Mouse (Mus musculus) gastrocnemius, postnatal 10 days (tissue): ENCODE measurements around the gene Cdh23. TPM values are rescaled to one million over a fixed set of nuclear protein-coding genes. Genes with fewer than 3 reads are reported as not detected.

Source experiments
- DNase-seq: peaks from one replicate; pipeline ENCODE4 v3.0.0; 2021; ENCODE audit warnings: mixed read lengths
- total RNA-seq, 2 experiments: library from RNA; stranded (reverse); gene quantifications; 2 replicates each; pipeline ENCODE4 v1.2.3; 2021

Gene Cdh23
- total RNA-seq, 2 experiments from 2014 or later: 3.1 to 4.2 TPM

GRCm38 (mm10) chr10:60708837-60709236 lies 12.5 kb upstream of the Cdh23 start:
- no peak for DNase-seq

- DNase-seq: no peak
Measured at GRCm38 (mm10) chr10:60706268-60706667, 10.0 kb upstream of the Cdh23 start.

GRCm38 (mm10) chr10:60705134-60705533 lies 8.8 kb upstream of the Cdh23 start:
- no peak for DNase-seq

- DNase-seq: no peak
Measured at GRCm38 (mm10) chr10:60697775-60698174, 1.5 kb upstream of the Cdh23 start.

- DNase-seq: peak; percentile 71
Measured at GRCm38 (mm10) chr10:60696975-60697374, 685 bp upstream of the Cdh23 start.

- DNase-seq: no peak
Measured at GRCm38 (mm10) chr10:60691671-60692390, 4.5 kb downstream of the Cdh23 start.

GRCm38 (mm10) chr10:60690960-60691359 lies 5.3 kb downstream of the Cdh23 start:
- DNase-seq: no peak

- DNase-seq: no peak
Measured at GRCm38 (mm10) chr10:60689396-60689795, 6.9 kb downstream of the Cdh23 start.

- DNase-seq: peak; percentile 73
Measured at GRCm38 (mm10) chr10:60687011-60687776, 9.1 kb downstream of the Cdh23 start.

GRCm38 (mm10) chr10:60686641-60686975 lies 9.7 kb downstream of the Cdh23 start:
- peak; percentile 37 for DNase-seq

- DNase-seq: no peak
Measured at GRCm38 (mm10) chr10:60685764-60686640, 10.3 kb downstream of the Cdh23 start.

GRCm38 (mm10) chr10:60678926-60679325 lies 17.4 kb downstream of the Cdh23 start:
- DNase-seq: no peak

- DNase-seq: no peak
Measured at GRCm38 (mm10) chr10:60677319-60677718, 19.0 kb downstream of the Cdh23 start.

GRCm38 (mm10) chr10:60670166-60670565 lies 26.1 kb downstream of the Cdh23 start:
- DNase-seq: no peak

- DNase-seq: no peak
Measured at GRCm38 (mm10) chr10:60668591-60668990, 27.7 kb downstream of the Cdh23 start.

- no peak for DNase-seq
Measured at GRCm38 (mm10) chr10:60660986-60661385, 35.3 kb downstream of the Cdh23 start.

- DNase-seq: no peak
Measured at GRCm38 (mm10) chr10:60659450-60660020, 36.8 kb downstream of the Cdh23 start.

- no peak for DNase-seq
Measured at GRCm38 (mm10) chr10:60658176-60658575, 38.1 kb downstream of the Cdh23 start.

GRCm38 (mm10) chr10:60653675-60654074 lies 42.6 kb downstream of the Cdh23 start:
- DNase-seq: no peak

GRCm38 (mm10) chr10:60653106-60653505 lies 43.2 kb downstream of the Cdh23 start:
- DNase-seq: no peak

GRCm38 (mm10) chr10:60644079-60644641 lies 52.1 kb downstream of the Cdh23 start:
- no peak for DNase-seq

GRCm38 (mm10) chr10:60639291-60639690 lies 57.0 kb downstream of the Cdh23 start:
- no peak for DNase-seq
